Mouse (Mus musculus): Measurements from ENCODE around the gene Fbl.

Fbl gene

GRCm38 (mm10) chr7:28169489-28170422, at the start of gene Fbl:
Gene Fbl (plus strand): TSS chr7:28169710.
- DNase-seq, result peak; percentile 92 to 94

DNA sequence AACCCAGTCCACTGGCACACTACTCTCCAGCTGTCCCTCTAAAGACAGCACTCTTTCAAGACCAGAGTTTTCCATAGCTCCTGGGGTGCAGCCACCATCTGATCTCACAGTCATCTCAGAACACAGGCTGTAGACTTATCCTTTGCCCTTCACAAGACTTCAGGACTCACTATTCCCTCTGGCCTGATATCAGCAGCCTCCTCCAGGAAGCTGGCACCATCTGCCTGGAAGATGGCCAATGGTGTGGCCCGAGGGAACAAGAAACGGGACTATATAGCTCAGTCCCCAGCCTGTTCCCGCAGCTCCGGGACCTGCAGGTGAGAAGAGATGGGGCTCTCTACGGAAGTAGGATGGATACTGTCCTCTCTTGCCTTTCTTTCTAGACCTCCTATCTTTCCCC, 40.3 kb upstream of the Fbl start, which contains the start of gene 9530053A07Rik:
TSS of gene 9530053A07Rik (plus strand) at position 301 of the 400 bp plus-strand sequence.
- no peak for DNase-seq

GRCm38 (mm10) chr7:28137613-28138012, 31.9 kb upstream of the Fbl start:
- DNase-seq, result peak; percentile 70 to 85

- peak; percentile 82 to 86 for DNase-seq
Observed at GRCm38 (mm10) chr7:28148263-28148662, 21.2 kb upstream of the Fbl start.

- DNase-seq, result no peak
Observed at GRCm38 (mm10) chr7:28149841-28150240, 19.7 kb upstream of the Fbl start.

GRCm38 (mm10) chr7:28151584-28152221, 17.8 kb upstream of the Fbl start:
- DNase-seq, result peak; percentile 45 to 69

GRCm38 (mm10) chr7:28153595-28153994, 15.9 kb upstream of the Fbl start:
- peak in 1 of 2 experiments; percentile 26 for DNase-seq

DNA sequence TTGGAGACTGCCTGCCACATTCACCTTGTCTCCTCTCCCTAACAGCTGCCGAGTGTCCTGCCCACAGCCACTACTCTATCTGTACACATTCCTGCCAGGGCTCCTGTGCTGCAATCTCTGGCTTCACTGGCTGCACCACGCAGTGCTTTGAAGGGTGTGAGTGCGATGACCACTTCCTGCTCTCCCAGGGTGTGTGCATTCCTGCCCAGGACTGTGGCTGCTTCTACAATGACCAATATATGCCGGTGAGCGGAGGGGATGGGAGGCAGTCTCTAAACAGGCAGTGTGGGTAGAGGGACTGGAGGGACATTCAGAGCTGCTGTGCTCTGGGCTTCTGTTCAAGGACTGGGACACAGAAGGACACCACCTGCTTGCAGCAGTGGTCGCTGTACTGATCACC, 10.2 kb upstream of the Fbl start:
- DNase-seq, result no peak

DNA sequence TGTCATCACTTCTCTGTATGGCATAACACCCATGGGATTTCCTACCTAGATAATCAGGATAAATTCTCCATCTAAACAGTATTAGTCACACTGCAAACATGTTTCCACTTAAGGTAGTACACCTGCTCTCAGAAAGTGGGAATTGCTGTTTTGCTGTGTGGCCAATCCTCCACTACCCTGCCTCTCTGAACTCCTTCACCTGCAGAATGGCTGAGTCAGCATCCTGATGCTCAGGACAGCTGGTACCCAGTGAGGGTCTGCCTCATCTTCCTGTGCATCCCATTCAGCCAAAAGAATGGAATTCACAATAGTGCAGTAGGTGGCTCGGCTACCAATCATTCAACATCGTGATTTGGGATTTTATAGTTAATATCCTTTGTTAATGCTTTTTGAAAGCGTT, 9.6 kb upstream of the Fbl start:
- DNase-seq, result no peak

DNA sequence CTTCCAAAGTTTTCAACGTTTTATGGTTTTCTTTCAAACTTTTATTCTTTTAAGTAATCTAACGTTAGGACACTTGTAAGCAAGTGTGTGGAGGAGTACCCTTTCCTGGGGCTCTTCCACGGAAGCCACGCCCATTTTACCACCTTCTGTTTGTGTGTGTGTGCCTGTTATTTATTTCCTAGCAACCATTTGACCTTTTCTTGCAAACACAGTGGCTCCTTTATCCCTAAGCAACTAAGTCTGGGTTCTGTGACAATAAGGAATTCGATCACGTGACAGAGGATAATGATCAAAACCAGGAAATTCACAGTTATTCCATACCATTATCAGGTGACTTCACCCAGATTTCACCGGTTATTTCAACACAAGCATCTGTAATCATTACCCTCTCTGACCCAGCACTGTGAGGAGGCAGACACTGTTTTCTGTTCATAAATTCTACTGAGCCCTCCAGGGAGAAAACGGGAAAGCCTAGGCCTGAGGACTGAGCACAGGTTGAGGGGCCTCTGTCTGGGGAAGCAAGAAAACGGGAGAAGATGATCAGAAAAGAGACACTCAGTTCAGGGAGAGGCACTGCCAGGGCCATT, 8.3 kb upstream of the Fbl start:
- DNase-seq, result no peak

- DNase-seq, result no peak
Observed at GRCm38 (mm10) chr7:28165406-28165805, 4.1 kb upstream of the Fbl start.

DNA sequence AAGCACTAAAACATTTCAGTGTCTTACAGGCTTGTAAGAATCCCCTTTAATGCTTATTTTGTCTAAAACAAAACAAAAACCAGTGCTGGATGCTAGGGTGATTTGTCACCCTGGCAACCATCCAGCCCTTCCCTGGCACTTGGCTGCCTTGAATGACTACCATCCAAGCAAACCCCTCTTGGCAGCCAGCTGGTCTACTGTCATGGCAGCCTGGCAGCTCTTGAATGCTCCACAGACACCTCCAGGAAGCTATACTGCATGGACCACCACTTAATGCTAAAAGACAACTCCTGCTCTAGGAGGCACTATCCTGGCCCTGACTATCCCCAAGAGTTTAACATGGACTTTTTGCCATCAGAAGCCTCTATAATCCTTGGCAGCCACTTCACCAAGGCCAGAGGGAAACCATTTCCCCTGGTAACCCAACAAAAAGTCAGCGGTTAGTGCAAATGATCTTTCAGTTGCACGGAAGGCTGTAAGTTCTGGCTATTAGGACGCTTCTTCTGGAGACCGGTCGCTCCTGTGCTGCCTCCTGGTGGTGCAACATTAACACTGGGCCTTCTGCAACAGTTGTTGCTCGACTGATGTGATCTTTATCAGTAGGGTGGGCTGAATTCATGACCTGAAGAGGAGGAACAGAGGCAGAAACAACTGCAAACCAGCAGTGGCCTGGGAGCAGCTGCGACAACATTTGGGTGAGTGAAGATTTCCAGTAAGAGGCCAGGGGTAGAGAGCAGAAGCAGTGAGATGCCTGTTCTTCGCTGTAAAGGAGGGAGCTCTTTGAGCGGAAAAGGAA, 992 bp upstream of the Fbl start:
- peak; percentile 76 to 87 for DNase-seq

GRCm38 (mm10) chr7:28175358-28175757, 5.8 kb downstream of the Fbl start:
- no peak for DNase-seq

DNA sequence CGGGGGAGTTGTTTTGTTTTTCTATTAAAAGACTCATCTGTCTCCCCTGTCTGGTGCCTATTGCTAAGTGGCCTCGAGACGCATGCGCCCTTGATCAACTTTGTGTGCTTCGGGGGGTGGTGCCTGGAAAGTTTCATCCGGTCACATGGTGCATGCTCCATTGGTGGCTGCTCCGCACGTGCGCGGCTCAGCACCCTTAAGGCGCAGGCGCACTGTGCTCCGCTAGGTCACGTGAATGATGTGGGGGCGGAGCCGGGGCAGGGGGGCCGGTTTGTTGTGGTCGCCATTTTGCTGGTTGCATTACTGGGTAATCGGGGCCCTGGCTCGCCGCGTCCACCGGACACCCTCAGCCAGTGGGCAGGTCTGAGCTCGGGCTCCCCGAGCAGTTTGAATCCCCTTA, 9.7 kb downstream of the Fbl start, which contains the start of gene Dyrk1b:
TSS of gene Dyrk1b (plus strand) at position 242 of the 400 bp plus-strand sequence.
- peak; percentile 99 for DNase-seq

DNA sequence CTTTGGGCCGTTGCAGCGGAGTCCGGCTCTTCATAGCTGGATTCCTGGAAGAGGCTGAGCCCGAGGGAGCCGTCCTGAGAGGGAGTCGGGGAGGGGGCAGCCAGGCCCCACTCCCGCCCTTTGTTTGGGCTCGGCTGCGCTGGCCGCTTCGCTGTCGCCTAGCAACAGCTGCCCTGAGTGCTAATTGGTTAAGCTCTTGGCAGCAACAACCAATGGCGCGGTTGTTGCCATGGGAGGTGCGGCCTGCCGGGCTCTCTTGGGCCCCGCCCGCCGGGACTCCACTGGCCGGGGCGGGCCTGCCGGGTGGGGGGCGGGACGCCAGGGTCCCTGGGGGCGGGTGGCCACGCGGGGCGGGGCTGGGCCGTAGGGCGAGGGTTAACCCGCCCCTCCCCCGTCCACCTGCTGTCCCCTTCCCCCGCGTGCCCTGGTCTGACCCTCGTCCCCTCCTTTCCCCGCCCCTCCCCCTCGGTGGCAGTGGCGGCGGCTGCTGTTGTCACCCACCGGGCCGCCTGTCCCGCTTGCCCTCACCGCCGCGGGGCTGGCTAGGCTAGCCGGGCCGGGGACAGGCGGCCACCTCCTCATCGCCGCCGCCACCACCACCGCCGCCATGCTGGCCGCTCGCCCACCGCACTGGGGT, 10.3 kb downstream of the Fbl start:
- peak; percentile 93 to 96 for DNase-seq

GRCm38 (mm10) chr7:28180890-28181289, 11.4 kb downstream of the Fbl start:
- DNase-seq, result peak in 1 of 2 experiments; percentile 30

DNA sequence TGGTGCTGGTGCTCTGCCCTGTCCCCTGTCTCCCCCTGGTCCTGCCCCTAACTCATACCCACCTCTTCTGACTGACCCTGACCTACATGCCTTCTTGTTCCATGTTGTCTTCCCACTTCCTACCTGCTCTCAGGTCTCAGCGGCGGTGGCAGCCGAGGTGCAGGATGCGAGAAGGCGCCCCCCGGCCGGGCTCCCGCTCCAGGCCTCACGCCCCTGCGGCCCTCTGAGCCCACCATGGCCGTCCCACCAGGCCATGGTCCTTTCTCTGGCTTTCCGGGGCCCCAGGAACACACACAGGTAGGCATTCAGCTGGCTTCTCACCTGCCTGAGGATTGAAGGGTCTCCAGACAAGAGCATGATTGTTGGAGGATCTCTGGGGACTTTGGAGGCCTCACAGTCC, 11.9 kb downstream of the Fbl start:
- peak in 1 of 2 experiments; percentile 32 for DNase-seq

DNA sequence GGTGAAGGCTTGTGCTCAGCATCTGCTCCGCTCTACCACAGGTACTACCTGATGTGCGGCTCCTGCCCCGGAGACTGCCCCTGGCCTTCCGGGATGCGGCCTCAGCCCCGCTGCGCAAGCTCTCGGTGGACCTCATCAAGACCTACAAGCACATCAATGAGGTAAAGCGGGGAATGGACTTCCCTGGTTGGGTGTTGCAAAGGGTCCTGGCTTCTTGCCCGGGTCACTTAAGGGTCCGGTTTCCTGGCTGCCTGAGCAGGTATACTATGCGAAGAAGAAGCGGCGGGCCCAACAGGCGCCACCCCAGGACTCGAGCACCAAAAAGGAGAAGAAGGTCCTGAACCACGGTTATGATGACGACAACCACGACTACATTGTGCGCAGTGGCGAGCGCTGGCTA, 12.8 kb downstream of the Fbl start:
- peak in 1 of 2 experiments; percentile 33 for DNase-seq

- DNase-seq, result no peak
Observed at GRCm38 (mm10) chr7:28185884-28186283, 16.4 kb downstream of the Fbl start.

GRCm38 (mm10) chr7:28186631-28187030, 17.1 kb downstream of the Fbl start:
- no peak for DNase-seq

DNA sequence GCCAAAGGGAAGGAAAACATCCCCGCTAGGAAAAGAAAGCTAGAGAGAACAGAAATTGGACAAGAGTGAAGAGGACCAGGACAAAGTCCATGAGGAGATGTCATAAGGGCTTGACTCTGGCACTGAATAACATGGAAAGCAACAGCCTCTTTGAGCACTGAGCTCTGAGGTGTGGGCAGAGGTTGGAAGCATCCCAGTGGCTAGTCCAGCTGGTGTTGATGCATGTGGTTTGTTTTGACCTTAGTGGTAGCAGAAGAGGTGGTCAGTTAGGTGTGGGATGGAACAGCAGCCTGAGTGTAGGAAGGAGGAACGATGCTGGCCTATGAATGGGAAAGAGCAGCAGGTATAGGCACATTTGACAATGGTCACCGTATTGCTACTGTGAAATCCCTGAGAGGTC, 22.0 kb downstream of the Fbl start:
- DNase-seq, result no peak

- no peak for DNase-seq
Observed at GRCm38 (mm10) chr7:28191903-28192302, 22.4 kb downstream of the Fbl start.
